Mouse (Mus musculus) neural tube, embryonic 12.5 days (tissue): ENCODE results near the gene Ifitm3. TPM values are rescaled to one million over a fixed set of nuclear protein-coding genes. Genes with fewer than 3 reads are reported as not detected.

Experiments
- ATAC-seq: fragments of 200-750 bp; cut with Nextera tagmentation; 2 replicates; pipeline ENCODE4 v1.8.0; 2017; ENCODE audit warnings: low read depth, mild to moderate bottlenecking, moderate TSS enrichment, moderate library complexity; ENCODE audit not compliant: low FRiP score
- H3K27ac ChIP-seq: fragments of 300-500 bp; sonication (generic); 2 replicates; pipeline ENCODE4 v1.5.1; 2016
- H3K27me3 ChIP-seq: fragments of 300-500 bp; sonication (generic); replicated peaks from 2 replicates; pipeline ENCODE4 v1.6.1; 2016; ENCODE audit warnings: mild to moderate bottlenecking
- H3K36me3 ChIP-seq: fragments of 300-500 bp; sonication (generic); 2 replicates; pipeline ENCODE4 v1.6.1; 2016; ENCODE audit warnings: mild to moderate bottlenecking
- H3K4me1 ChIP-seq: fragments of 300-500 bp; sonication (generic); 2 replicates; pipeline ENCODE4 v1.6.1; 2016
- H3K4me2 ChIP-seq: fragments of 300-500 bp; sonication (generic); replicated peaks from 2 replicates; pipeline ENCODE4 v1.6.1; 2016; ENCODE audit warnings: mild to moderate bottlenecking
- H3K4me3 ChIP-seq: fragments of 300-500 bp; sonication (generic); 2 replicates; pipeline ENCODE4 v1.5.1; 2016
- H3K9ac ChIP-seq: fragments of 300-500 bp; sonication (generic); 2 replicates; pipeline ENCODE4 v1.6.1; 2016; ENCODE audit warnings: mild to moderate bottlenecking
- H3K9me3 ChIP-seq: fragments of 300-500 bp; sonication (generic); 2 replicates; pipeline ENCODE4 v1.6.1; 2016; ENCODE audit warnings: mild to moderate bottlenecking
- WGBS: fragments of 180-500 bp; shearing (Covaris S2); methylation state at CpG from one replicate; pipeline ENCODE4 v1.1.7; 2016; 5-methylcytosine and 5-hydroxymethylcytosine counted together
- polyA plus RNA-seq: library from polyadenylated mRNA; unstranded; fragments of >200 nt; fragmentation: Nextera tagmentation; extraction: Ambion mirVana; gene quantifications from 2 replicates; pipeline ENCODE4 v1.2.1, GENCODE M21; 2016

Gene Ifitm3
- polyA plus RNA-seq, 1 experiment from 2014 or later = 29.2 TPM

DNA sequence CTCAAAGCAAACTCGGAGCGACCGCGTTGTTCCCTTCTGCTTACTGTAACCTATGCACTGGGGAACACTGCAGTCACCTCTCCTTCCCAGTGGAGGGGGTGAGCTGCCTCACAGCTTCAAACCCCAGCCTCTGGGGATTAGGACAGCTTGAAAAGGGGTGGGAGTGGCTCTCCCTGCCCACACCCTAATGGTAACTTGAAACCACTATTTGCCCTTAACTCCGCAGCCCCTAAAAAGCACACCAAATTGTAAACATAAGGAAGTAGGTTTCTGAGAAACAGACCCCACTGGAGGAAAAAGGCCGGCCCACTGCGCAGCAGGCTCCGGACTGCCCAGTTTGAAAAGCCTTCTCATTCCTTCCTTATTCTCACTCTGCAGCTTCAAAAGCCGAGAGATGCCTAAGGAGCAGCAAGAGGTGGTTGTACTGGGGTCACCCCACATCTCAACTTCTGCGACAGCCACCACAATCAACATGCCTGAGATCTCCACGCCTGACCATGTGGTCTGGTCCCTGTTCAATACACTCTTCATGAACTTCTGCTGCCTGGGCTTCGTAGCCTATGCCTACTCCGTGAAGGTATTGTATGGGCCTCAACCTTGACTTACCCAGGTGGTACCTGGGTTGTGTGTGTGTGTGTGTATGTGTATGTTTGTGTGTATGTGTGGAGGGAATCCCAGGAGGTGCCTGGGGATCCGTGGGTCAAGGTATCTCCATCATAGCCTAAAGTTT is 42.5 kb downstream of the Ifitm3 start:
- Histone ChIP-seq H3K27me3 (peaks cover 3% of the 10 kb centered on the region; the same call in 1 of the 2 replicates), H3K4me3 (no peak overlapping the region), H3K9ac (no peak overlapping the region), H3K27ac (no peak overlapping the region), H3K9me3 (no peaks in the 10 kb centered on the region), H3K36me3 (no peaks in the 10 kb centered on the region), H3K4me1 (no peaks in the 10 kb centered on the region; the same call in 1 of the 2 replicates), H3K4me2 (no peak overlapping the region)
- WGBS = 4% methylated on average over 14 of the region's 14 CpGs
- ATAC-seq = no peak

GRCm38 (mm10) chr7:140966921-140967320 is 43.6 kb downstream of the Ifitm3 start, which contains the start of gene Ifitm1:
TSS of gene Ifitm1 (plus strand) at chr7:140967221.
- H3K4me2 ChIP-seq = no peak within 1 kb of the TSS
- H3K27ac ChIP-seq = no peak within 1 kb of the TSS
- no peak for ATAC-seq
- WGBS = 77% methylated on average over 4 of the region's 4 CpGs
- H3K27me3 ChIP-seq = peaks cover 3% of the 10 kb centered on the region; the same call in 1 of the 2 replicates
- H3K4me3 ChIP-seq = no peak within 1 kb of the TSS
- no peak within 1 kb of the TSS for H3K9ac ChIP-seq
- H3K9me3 ChIP-seq = no peaks in the 10 kb centered on the region
- H3K36me3 ChIP-seq = no peaks in the 10 kb centered on the region
- no peaks in the 10 kb centered on the region; the same call in 1 of the 2 replicates for H3K4me1 ChIP-seq

DNA sequence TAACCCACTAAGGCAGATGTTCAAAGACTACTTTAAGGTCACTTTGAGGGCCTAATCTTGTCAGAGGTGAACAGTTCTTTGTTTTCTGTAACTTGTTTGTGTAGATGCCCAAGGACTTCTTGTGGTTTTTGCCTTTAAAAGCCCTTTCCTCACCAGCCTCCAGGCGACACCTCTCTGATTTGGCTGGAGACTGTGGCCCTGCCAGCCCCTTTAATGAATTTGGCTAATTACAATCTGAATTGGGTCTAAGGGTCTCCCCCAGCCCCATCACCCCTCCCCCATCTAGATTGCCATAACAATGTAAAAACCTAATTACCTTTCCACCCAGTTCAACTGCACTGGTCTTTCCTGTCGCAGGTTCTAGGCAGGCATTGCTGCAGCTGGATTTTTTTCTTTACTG is 47.8 kb downstream of the Ifitm3 start:
- no peak for ATAC-seq
- Histone ChIP-seq H3K4me2 (no peak overlapping the region), H3K27me3 (no peaks in the 10 kb centered on the region), H3K4me3 (no peak overlapping the region), H3K9ac (no peak overlapping the region), H3K4me1 (peaks cover 14% of the 10 kb centered on the region; the same call in 1 of the 2 replicates), H3K36me3 (no peaks in the 10 kb centered on the region), H3K27ac (no peak overlapping the region), H3K9me3 (no peaks in the 10 kb centered on the region)
- WGBS = 43% methylated on average over 2 of the region's 2 CpGs

- H3K4me3 ChIP-seq = no peak overlapping the region
- H3K9me3 ChIP-seq = no peaks in the 10 kb centered on the region
- H3K27ac ChIP-seq = no peak overlapping the region
- H3K4me2 ChIP-seq = no peak overlapping the region
- ATAC-seq = no peak
- WGBS = 36% methylated on average over 2 of the region's 2 CpGs
- H3K36me3 ChIP-seq = no peaks in the 10 kb centered on the region
- peaks cover 14% of the 10 kb centered on the region; the same call in 1 of the 2 replicates for H3K4me1 ChIP-seq
- H3K27me3 ChIP-seq = no peaks in the 10 kb centered on the region
- H3K9ac ChIP-seq = no peak overlapping the region
These were observed 49.2 kb downstream of the Ifitm3 start for GRCm38 (mm10) chr7:140961416-140961815.

DNA sequence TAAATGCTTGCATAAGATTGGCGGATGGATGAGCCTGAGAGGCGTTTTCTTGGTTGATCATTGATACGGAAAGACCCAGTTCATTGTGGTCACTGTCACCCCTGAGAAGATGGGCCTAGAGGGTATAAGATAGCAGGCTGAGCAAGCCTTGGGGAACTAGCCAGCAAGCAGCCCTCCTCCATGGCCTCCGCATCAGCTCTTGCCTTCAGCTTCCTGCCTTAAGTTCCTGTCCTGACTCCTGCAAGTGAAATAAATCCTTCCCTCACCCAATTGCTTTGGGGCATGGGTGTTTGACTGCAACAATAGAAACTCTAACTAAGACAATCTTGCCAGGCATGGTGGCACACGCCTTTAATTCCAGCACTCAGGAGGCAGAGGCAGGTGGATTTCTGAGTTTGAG is 50.5 kb downstream of the Ifitm3 start:
- no peak overlapping the region for H3K4me3 ChIP-seq
- WGBS = 54% methylated on average over 5 of the region's 5 CpGs
- no peak overlapping the region for H3K4me2 ChIP-seq
- H3K27ac ChIP-seq = no peak overlapping the region
- H3K9me3 ChIP-seq = no peaks in the 10 kb centered on the region
- no peak for ATAC-seq
- H3K4me1 ChIP-seq = peaks cover 16% of the 10 kb centered on the region; the same call in 1 of the 2 replicates
- no peak overlapping the region for H3K9ac ChIP-seq
- H3K36me3 ChIP-seq = no peaks in the 10 kb centered on the region
- no peaks in the 10 kb centered on the region for H3K27me3 ChIP-seq

Other genes starting within 250 kb of the Ifitm3 start
- gene Cyp2e1, start 247.0 kb downstream of the Ifitm3 start, polyA plus RNA-seq = not detected in 2 replicates
- gene Syce1, start 222.9 kb downstream of the Ifitm3 start, polyA plus RNA-seq = 0.23 and 0.30 TPM in 2 replicates
- 13.2 and 15.3 TPM in 2 replicates for gene Zfp941, start 188.6 kb downstream of the Ifitm3 start, polyA plus RNA-seq
- gene Urah, start 175.8 kb downstream of the Ifitm3 start, polyA plus RNA-seq = not detected in 2 replicates
- not detected in 2 replicates for gene Scgb1c1, start 165.2 kb downstream of the Ifitm3 start, polyA plus RNA-seq
- gene Odf3, start 163.0 kb downstream of the Ifitm3 start, polyA plus RNA-seq = not detected in 2 replicates
- gene Gm45785, start 154.4 kb downstream of the Ifitm3 start, polyA plus RNA-seq = not detected in 2 replicates
- gene Ric8a, start 153.8 kb downstream of the Ifitm3 start, polyA plus RNA-seq = 89.1 and 94.8 TPM in 2 replicates
- 30.3 and 34.2 TPM in 2 replicates for gene Bet1l, start 153.2 kb downstream of the Ifitm3 start, polyA plus RNA-seq
- 293 and 317 TPM in 2 replicates for gene Psmd13, start 128.8 kb downstream of the Ifitm3 start, polyA plus RNA-seq
- 32.4 and 33.1 TPM in 2 replicates for gene Sirt3, start 128.5 kb downstream of the Ifitm3 start, polyA plus RNA-seq
- 1.9 and 2.2 TPM in 2 replicates for gene Cox8b, start 110.3 kb downstream of the Ifitm3 start, polyA plus RNA-seq
- gene Nlrp6, start 89.9 kb downstream of the Ifitm3 start, polyA plus RNA-seq = 0.08 TPM in 1 of 2 replicates, not detected in the other
- 11.2 and 12.2 TPM in 2 replicates for gene Pgghg, start 69.4 kb downstream of the Ifitm3 start, polyA plus RNA-seq
- 1.2 and 1.6 TPM in 2 replicates for gene Ifitm5, start 60.5 kb downstream of the Ifitm3 start, polyA plus RNA-seq
- gene Gm45717, start 54.8 kb downstream of the Ifitm3 start, polyA plus RNA-seq = 0.55 TPM in 1 of 2 replicates, not detected in the other
- gene Ifitm2, start 54.8 kb downstream of the Ifitm3 start, polyA plus RNA-seq = 314 and 316 TPM in 2 replicates
- 10.1 and 13.6 TPM in 2 replicates for gene Ifitm1, start 43.5 kb downstream of the Ifitm3 start, polyA plus RNA-seq
- gene Ifitm6, start 7.2 kb upstream of the Ifitm3 start, polyA plus RNA-seq = 0.42 and 0.54 TPM in 2 replicates
- not detected in 2 replicates for gene Gm17387, start 18.4 kb upstream of the Ifitm3 start, polyA plus RNA-seq
- gene B4galnt4, start 50.3 kb upstream of the Ifitm3 start, polyA plus RNA-seq = 40.8 and 41.5 TPM in 2 replicates
- gene Pkp3, start 67.4 kb upstream of the Ifitm3 start, polyA plus RNA-seq = 1.6 and 3.1 TPM in 2 replicates
- 1.6 and 2.3 TPM in 2 replicates for gene Sigirr, start 89.8 kb upstream of the Ifitm3 start, polyA plus RNA-seq
- gene Ano9, start 107.0 kb upstream of the Ifitm3 start, polyA plus RNA-seq = 0.22 TPM in 1 of 2 replicates, not detected in the other
- 74.7 and 79.8 TPM in 2 replicates for gene Ptdss2, start 111.6 kb upstream of the Ifitm3 start, polyA plus RNA-seq
- 56.9 and 60.9 TPM in 2 replicates for gene Rnh1, start 162.1 kb upstream of the Ifitm3 start, polyA plus RNA-seq
- gene Hras, start 183.2 kb upstream of the Ifitm3 start, polyA plus RNA-seq = 114 and 121 TPM in 2 replicates
- 11.2 TPM in 2 replicates for gene Lrrc56, start 183.4 kb upstream of the Ifitm3 start, polyA plus RNA-seq
- 2.5 and 3.8 TPM in 2 replicates for gene Lmntd2, start 203.3 kb upstream of the Ifitm3 start, polyA plus RNA-seq
- gene Rassf7, start 205.1 kb upstream of the Ifitm3 start, polyA plus RNA-seq = 37.1 and 38.7 TPM in 2 replicates
- gene Phrf1, start 218.0 kb upstream of the Ifitm3 start, polyA plus RNA-seq = 88.0 and 92.7 TPM in 2 replicates